In genomic region chr9:107985131-107986119, GRCm38 (mm10) we compare ENCODE assay signal across 8 mouse cellular contexts. TPM values are rescaled to one million over a fixed set of nuclear protein-coding genes. Genes with fewer than 3 reads are reported as not detected.
DNase-seq lines count a peak whose midpoint lies in the region; ATAC-seq and TF ChIP-seq lines count a peak whose summit lies in the region.

Gene Inka1 (minus strand): TSS chr9:107985879.

- peak; percentile 80 for ATAC-seq in forebrain, embryonic 14.5 days
- ATAC-seq in neural tube, embryonic 15.5 days (ENCODE audit: low FRiP score), result peak; percentile 84

- WGBS in forebrain, embryonic 14.5 days, result under 1% methylated on average over 57 of the region's 58 CpGs
- under 1% methylated on average over 58 of the region's 58 CpGs for WGBS in lung, adult 2 months
- under 1% methylated on average over 57 of the region's 58 CpGs for WGBS in neural tube, embryonic 15.5 days

- no peaks in the 10 kb centered on the region for H3K36me3 ChIP-seq in forebrain, embryonic 14.5 days (ENCODE audit: control insufficient read depth, insufficient read depth, low read length)
- no peaks in the 10 kb centered on the region for H3K36me3 ChIP-seq in neural tube, embryonic 15.5 days

- H3K9ac ChIP-seq in forebrain, embryonic 14.5 days (ENCODE audit: low read length), result peak within 1 kb of the TSS; percentile 56
- H3K9ac ChIP-seq in neural tube, embryonic 15.5 days (replicated peaks), result peak within 1 kb of the TSS; percentile 61

- intact Hi-C loops in heart, postnatal 10 days (cut with DNase I), result loop anchor here (1.0 to 5.0 kb wide), 2 partner anchors 22 to 67 kb away; partner anchors contain the start of gene Amigo3

- no peaks in the 10 kb centered on the region for H3K9me3 ChIP-seq in forebrain, embryonic 14.5 days (replicated peaks; ENCODE audit: control insufficient read depth, low read length)
- no peaks in the 10 kb centered on the region for H3K9me3 ChIP-seq in neural tube, embryonic 15.5 days (replicated peaks)

- H3K4me2 ChIP-seq in forebrain, embryonic 14.5 days (ENCODE audit: low read length), result peak within 1 kb of the TSS; percentile 84
- peak within 1 kb of the TSS; percentile 87 for H3K4me2 ChIP-seq in neural tube, embryonic 15.5 days

- H3K4me1 ChIP-seq in forebrain, embryonic 14.5 days (ENCODE audit: control insufficient read depth, insufficient read depth, low read length), result peaks cover 6% of the 10 kb centered on the region
- peaks cover 30% of the 10 kb centered on the region for H3K4me1 ChIP-seq in lung, adult 2 months (ENCODE audit: control insufficient read depth, insufficient read depth, low read length)
- peaks cover 29% of the 10 kb centered on the region for H3K4me1 ChIP-seq in neural tube, embryonic 15.5 days

- peak; percentile 73 for DNase-seq in ES-CJ7 (ENCODE audit: low read depth, low spot score)
- peak; percentile 50 for DNase-seq in cerebellum, adult 11 months
- peak; percentile 77 for DNase-seq in forebrain, embryonic 14.5 days (ENCODE audit: low spot score)
- DNase-seq in heart, postnatal 10 days, result peak; percentile 93 to 94
- peak; percentile 94 to 96 for DNase-seq in kidney, postnatal 4 days
- DNase-seq in lung, adult 2 months, result peak; percentile 87
- DNase-seq in testis, postnatal 14 days (ENCODE audit: low spot score), result peak; percentile 79

- TF ChIP-seq POLR2A in lung, adult 2 months (IDR thresholded peaks at IDR 0.05; ENCODE audit: borderline replicate concordance, extremely low read depth, low read depth, low read length), result peak; percentile 41; the same call in 1 of the 2 replicates

- H3K27ac ChIP-seq in forebrain, embryonic 14.5 days (ENCODE audit: low read depth, low read length), result no peak within 1 kb of the TSS
- peak within 1 kb of the TSS; percentile 82 for H3K27ac ChIP-seq in neural tube, embryonic 15.5 days (replicated peaks)

- no peak for TF ChIP-seq CTCF in lung, adult 2 months (IDR thresholded peaks at IDR 0.05; ENCODE audit: insufficient read depth, low read length)

- no peaks in the 10 kb centered on the region for H3K27me3 ChIP-seq in forebrain, embryonic 14.5 days (replicated peaks; ENCODE audit: control insufficient read depth, insufficient read depth, low read length)
- H3K27me3 ChIP-seq in neural tube, embryonic 15.5 days (replicated peaks), result peaks cover 14% of the 10 kb centered on the region

- H3K4me3 ChIP-seq in forebrain, embryonic 14.5 days (ENCODE audit: low read depth, low read length), result peak within 1 kb of the TSS; percentile 49
- H3K4me3 ChIP-seq in lung, adult 2 months (replicated peaks; ENCODE audit: extremely low read depth, low read depth, low read length), result peak within 1 kb of the TSS; percentile 85
- peak within 1 kb of the TSS; percentile 73 for H3K4me3 ChIP-seq in neural tube, embryonic 15.5 days (replicated peaks)

RNA-seq across cellular contexts. Expression of gene Inka1, which starts in this region (rescaled TPM):
- polyA plus RNA-seq in forebrain, embryonic 14.5 days (2014; fragmentation: Nextera tagmentation; extraction: Ambion mirVana), result 14.2 and 16.2 TPM in 2 replicates
- 10 to 100 TPM; 23.3 to 28.0 TPM for total RNA-seq in heart, postnatal 10 days (2021)
- 23.1 and 26.6 TPM in 2 replicates for polyA plus RNA-seq in lung, adult 2 months (2012; rRNA removed)
- polyA plus RNA-seq in neural tube, embryonic 15.5 days (2015; fragmentation: Nextera tagmentation; extraction: Ambion mirVana), result 21.0 and 30.4 TPM in 2 replicates
